In genomic region chr7:55968258-55968901, GRCm38 (mm10) we compare ENCODE assay signal across 8 mouse cellular contexts. TPM values are rescaled to one million over a fixed set of nuclear protein-coding genes. Genes with fewer than 3 reads are reported as not detected.
DNase-seq lines count a peak whose midpoint lies in the region; ATAC-seq and TF ChIP-seq lines count a peak whose summit lies in the region.

No protein-coding gene starts in this region.

- DNase-seq in left cerebral cortex, postnatal 36 days (ENCODE audit: low spot score in 2 of 2), result peak; percentile 36 to 44
- no peak for DNase-seq in left cerebral cortex, postnatal 4 days
- peak; percentile 4 for DNase-seq in midbrain, postnatal 0 days (ENCODE audit: low spot score)
- DNase-seq in thymus, postnatal 10 days (ENCODE audit: low spot score in 2 of 2), result peak; percentile 7
- DNase-seq in gastrocnemius, postnatal 36 days, result no peak

- WGBS in heart, embryonic 13.5 days, result 37% methylated on average over 16 of the region's 16 CpGs
- 26% methylated on average over 16 of the region's 16 CpGs for WGBS in limb, embryonic 15.5 days
- 54% methylated on average over 16 of the region's 16 CpGs for WGBS in midbrain, postnatal 0 days

- peak overlapping the region; percentile 62 for H3K4me3 ChIP-seq in bone marrow macrophage, adult 2 months (ENCODE audit: insufficient read depth, low read length)
- peak overlapping the region; percentile 42 for H3K4me3 ChIP-seq in heart, embryonic 13.5 days
- H3K4me3 ChIP-seq in limb, embryonic 15.5 days, result peak overlapping the region; percentile 30
- H3K4me3 ChIP-seq in midbrain, postnatal 0 days (ENCODE audit: low read depth, low read length), result peak overlapping the region; percentile 13; the same call in 1 of the 2 replicates

- H3K4me2 ChIP-seq in heart, embryonic 13.5 days, result peak overlapping the region; percentile 61
- peak overlapping the region; percentile 39 for H3K4me2 ChIP-seq in limb, embryonic 15.5 days
- peak overlapping the region; percentile 30; the same call in 1 of the 2 replicates for H3K4me2 ChIP-seq in midbrain, postnatal 0 days (ENCODE audit: low read depth, low read length, poor library complexity, severe bottlenecking)

- peak overlapping the region; percentile 63 for H3K27ac ChIP-seq in bone marrow macrophage, adult 2 months (ENCODE audit: insufficient read depth, low read depth, low read length)
- H3K27ac ChIP-seq in heart, embryonic 13.5 days (replicated peaks), result no peak overlapping the region
- peak overlapping the region; percentile 38; the same call in 1 of the 2 replicates for H3K27ac ChIP-seq in limb, embryonic 15.5 days
- no peak overlapping the region for H3K27ac ChIP-seq in midbrain, postnatal 0 days (ENCODE audit: low read depth, low read length)

- no peaks in the 10 kb centered on the region for H3K27me3 ChIP-seq in heart, embryonic 13.5 days (replicated peaks)
- H3K27me3 ChIP-seq in limb, embryonic 15.5 days, result no peaks in the 10 kb centered on the region
- H3K27me3 ChIP-seq in midbrain, postnatal 0 days (ENCODE audit: insufficient read depth, low read length), result no peaks in the 10 kb centered on the region

- peaks cover 23% of the 10 kb centered on the region for H3K4me1 ChIP-seq in bone marrow macrophage, adult 2 months (ENCODE audit: control insufficient read depth, insufficient read depth, low read length)
- H3K4me1 ChIP-seq in heart, embryonic 13.5 days, result peaks cover 8% of the 10 kb centered on the region; the same call in 1 of the 2 replicates
- H3K4me1 ChIP-seq in limb, embryonic 15.5 days, result peaks cover 7% of the 10 kb centered on the region; the same call in 1 of the 2 replicates
- H3K4me1 ChIP-seq in midbrain, postnatal 0 days (ENCODE audit: insufficient read depth, low read length), result peaks cover under 1% of the 10 kb centered on the region; the same call in 1 of the 2 replicates

- no peak for TF ChIP-seq POLR2A in bone marrow macrophage, adult 2 months (IDR thresholded peaks at IDR 0.05; ENCODE audit: borderline replicate concordance, low read depth, low read length)

- 0 out of 2 replicates have a peak overlapping the region, but pooled peaks have one; percentile 17 for H3K9ac ChIP-seq in heart, embryonic 13.5 days
- H3K9ac ChIP-seq in limb, embryonic 15.5 days, result no peak overlapping the region
- 0 out of 2 replicates have a peak overlapping the region, but pooled peaks have one; percentile 4 for H3K9ac ChIP-seq in midbrain, postnatal 0 days (replicated peaks; ENCODE audit: low read length, poor library complexity, severe bottlenecking)

- H3K9me3 ChIP-seq in heart, embryonic 13.5 days, result no peaks in the 10 kb centered on the region
- H3K9me3 ChIP-seq in limb, embryonic 15.5 days, result no peaks in the 10 kb centered on the region
- H3K9me3 ChIP-seq in midbrain, postnatal 0 days (ENCODE audit: low read length), result no peaks in the 10 kb centered on the region

- intact Hi-C loops in left cerebral cortex, postnatal 36 days (cut with DNase I), result no loop called here
- intact Hi-C loops in left cerebral cortex, postnatal 4 days (cut with DNase I), result no loop called here
- intact Hi-C loops in gastrocnemius, postnatal 36 days (cut with DNase I), result no loop called here

- no peak for TF ChIP-seq CTCF in bone marrow macrophage, adult 2 months (IDR thresholded peaks at IDR 0.05; ENCODE audit: low read depth, low read length)
- TF ChIP-seq CTCF in midbrain, postnatal 0 days (IDR thresholded peaks at IDR 0.05), result no peak

- no peaks in the 10 kb centered on the region for H3K36me3 ChIP-seq in heart, embryonic 13.5 days
- no peaks in the 10 kb centered on the region for H3K36me3 ChIP-seq in limb, embryonic 15.5 days
- no peaks in the 10 kb centered on the region for H3K36me3 ChIP-seq in midbrain, postnatal 0 days (ENCODE audit: insufficient read depth, low read length)

- no peak for ATAC-seq in heart, embryonic 13.5 days (ENCODE audit: extremely low read depth, insufficient number of reproducible peaks, low FRiP score, low TSS enrichment)
- no peak for ATAC-seq in limb, embryonic 15.5 days (ENCODE audit: insufficient number of reproducible peaks, low FRiP score, low TSS enrichment, low read depth)
- ATAC-seq in midbrain, postnatal 0 days (ENCODE audit: low FRiP score), result no peak

RNA-seq across cellular contexts. Expression of gene Nipa2, which starts 6.1 kb away (rescaled TPM):
- total RNA-seq in left cerebral cortex, postnatal 36 days (2021), result 10 to 100 TPM; 51.0 to 59.2 TPM
- 10 to 100 TPM; 43.1 to 52.5 TPM for total RNA-seq in left cerebral cortex, postnatal 4 days (2021)
- polyA plus RNA-seq in bone marrow macrophage, adult 2 months (2012; ENCODE audit: insufficient read depth, insufficient read length, missing spikeins), result 60.9 and 66.4 TPM in 2 replicates
- 35.3 and 36.2 TPM in 2 replicates for polyA plus RNA-seq in heart, embryonic 13.5 days (2015; fragmentation: Nextera tagmentation; extraction: Ambion mirVana)
- 34.0 and 38.2 TPM in 2 replicates for polyA plus RNA-seq in limb, embryonic 15.5 days (2015; fragmentation: Nextera tagmentation; extraction: Ambion mirVana)
- total RNA-seq in midbrain, postnatal 0 days (2014; rRNA removed), result 28.9 and 38.8 TPM in 2 replicates
- polyA plus RNA-seq in midbrain, postnatal 0 days (2015; fragmentation: Nextera tagmentation; extraction: Ambion mirVana), result 28.0 and 31.3 TPM in 2 replicates
- 10 to 100 TPM; 31.2 to 32.2 TPM for total RNA-seq in gastrocnemius, postnatal 36 days (2021)

RNA-seq across cellular contexts. Expression of gene Nipa1, which starts 51.4 kb away (rescaled TPM):
- total RNA-seq in left cerebral cortex, postnatal 36 days (2021), result 10 to 100 TPM; 62.1 to 71.4 TPM
- total RNA-seq in left cerebral cortex, postnatal 4 days (2021), result 10 to 100 TPM; 65.4 to 66.1 TPM
- 4.6 and 5.8 TPM in 2 replicates for polyA plus RNA-seq in bone marrow macrophage, adult 2 months (2012; ENCODE audit: insufficient read depth, insufficient read length, missing spikeins)
- 3.6 and 4.6 TPM in 2 replicates for polyA plus RNA-seq in heart, embryonic 13.5 days (2015; fragmentation: Nextera tagmentation; extraction: Ambion mirVana)
- polyA plus RNA-seq in limb, embryonic 15.5 days (2015; fragmentation: Nextera tagmentation; extraction: Ambion mirVana), result 8.4 and 9.2 TPM in 2 replicates
- 48.1 and 48.9 TPM in 2 replicates for total RNA-seq in midbrain, postnatal 0 days (2014; rRNA removed)
- polyA plus RNA-seq in midbrain, postnatal 0 days (2015; fragmentation: Nextera tagmentation; extraction: Ambion mirVana), result 30.3 and 31.7 TPM in 2 replicates
- 1 to 10 TPM; 2.1 to 2.5 TPM for total RNA-seq in gastrocnemius, postnatal 36 days (2021)

Comparison
In these comparisons a context has a peak if more than half of its experiments do, and no peak if none do; other contexts are left out.
1. DNase-seq: peak in left cerebral cortex, postnatal 36 days (2 of 2), midbrain, postnatal 0 days (single experiment) and thymus, postnatal 10 days (2 of 2); none in left cerebral cortex, postnatal 4 days (single experiment) and gastrocnemius, postnatal 36 days (0 of 2).
2. H3K27ac ChIP-seq: peak in bone marrow macrophage, adult 2 months (single experiment) and limb, embryonic 15.5 days (single experiment); none in heart, embryonic 13.5 days (single experiment) and midbrain, postnatal 0 days (single experiment).
3. RNA of gene Nipa1, which starts 51.4 kb away (total RNA-seq): 62.1 to 71.4 TPM in left cerebral cortex, postnatal 36 days, 65.4 to 66.1 TPM in left cerebral cortex, postnatal 4 days and 48.1 to 48.9 TPM in midbrain, postnatal 0 days; 2.1 to 2.5 TPM in gastrocnemius, postnatal 36 days; every median in the first group is over 10 times any median in the second.
4. Peak in every context shown above with its lines, with median percentiles within 50 percentile points of each other: H3K4me3 ChIP-seq and H3K4me2 ChIP-seq.